Mouse (Mus musculus) midbrain, embryonic 11.5 days (tissue): Measurements from ENCODE around the gene Chrna5. TPM values are rescaled to one million over a fixed set of nuclear protein-coding genes. Genes with fewer than 3 reads are reported as not detected.
A peak's percentile ranks its signal among the peaks of the same experiment; 100 is the strongest.

Experiments
- ATAC-seq: fragments of 200-750 bp; cut with Nextera tagmentation; 2 replicates; pipeline ENCODE4 v1.8.0; 2017; ENCODE audit warnings: moderate TSS enrichment, moderate library complexity; ENCODE audit not compliant: low FRiP score
- DNase-seq: peaks from one replicate; pipeline ENCODE4 v3.0.0; 2015; ENCODE audit warnings: low spot score; ENCODE audit errors: missing footprints
- H3K27ac ChIP-seq: fragments of 300-500 bp; sonication (generic); 2 replicates; pipeline ENCODE4 v1.5.1; 2014; ENCODE audit warnings: low read depth, low read length
- H3K27me3 ChIP-seq: fragments of 300-500 bp; sonication (generic); 2 replicates; pipeline ENCODE4 v1.6.1; 2014; ENCODE audit warnings: mild to moderate bottlenecking, low read length, moderate library complexity, mixed read lengths; ENCODE audit not compliant: control insufficient read depth, insufficient read depth
- H3K36me3 ChIP-seq: fragments of 300-500 bp; sonication (generic); 2 replicates; pipeline ENCODE4 v1.6.1; 2014; ENCODE audit warnings: mild to moderate bottlenecking, low read length, moderate library complexity, mixed read lengths; ENCODE audit not compliant: control insufficient read depth, insufficient read depth
- H3K4me1 ChIP-seq: fragments of 300-500 bp; sonication (generic); 2 replicates; pipeline ENCODE4 v1.6.1; 2014; ENCODE audit warnings: low read length; ENCODE audit not compliant: control insufficient read depth, insufficient read depth
- H3K4me2 ChIP-seq: fragments of 300-500 bp; sonication (generic); 2 replicates; pipeline ENCODE4 v1.6.1; 2014; ENCODE audit warnings: mild to moderate bottlenecking, moderate library complexity
- H3K4me3 ChIP-seq: fragments of 300-500 bp; sonication (generic); 2 replicates; pipeline ENCODE4 v1.5.1; 2014; ENCODE audit warnings: low read depth, low read length
- H3K9ac ChIP-seq: fragments of 300-500 bp; sonication (generic); 2 replicates; pipeline ENCODE4 v1.6.1; 2014; ENCODE audit warnings: low read length
- H3K9me3 ChIP-seq: fragments of 300-500 bp; sonication (generic); 2 replicates; pipeline ENCODE4 v1.6.1; 2016; ENCODE audit warnings: low read length; ENCODE audit not compliant: control insufficient read depth
- WGBS: fragments of 180-500 bp; shearing (Covaris S2); extraction: QIAGEN DNeasy Blood & Tissue Kit; methylation state at CpG from one replicate; pipeline ENCODE4 v1.1.7; 2014; 5-methylcytosine and 5-hydroxymethylcytosine counted together
- polyA plus RNA-seq: library from polyadenylated mRNA; unstranded; fragments of >200 nt; fragmentation: Nextera tagmentation; extraction: Ambion mirVana; gene quantifications from 2 replicates; pipeline ENCODE4 v1.2.1, GENCODE M21; 2014

Gene Chrna5
- polyA plus RNA-seq, 1 experiment from 2014 or later, result 6.5 TPM

DNA sequence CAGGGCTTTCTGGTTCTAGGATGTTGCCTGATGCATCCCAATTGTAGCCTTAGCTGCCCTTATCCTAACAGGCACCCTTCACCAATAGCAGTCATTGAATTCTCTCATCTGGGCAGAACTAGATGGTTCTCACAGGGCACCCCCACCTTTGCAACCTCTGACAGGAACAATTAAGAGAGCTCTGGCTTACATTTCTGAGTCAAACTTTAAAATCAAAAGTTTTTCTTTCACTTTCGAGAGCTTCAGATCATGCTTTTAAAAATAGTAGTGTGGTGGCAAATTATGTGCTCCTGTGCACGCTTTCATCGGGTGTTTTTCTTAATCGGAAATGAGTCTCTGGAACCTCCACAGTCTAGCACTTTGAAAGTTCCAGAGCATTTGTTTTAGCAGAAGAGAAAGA lies 19.6 kb upstream of the Chrna5 start:
- H3K9me3 ChIP-seq, result no peaks in the 10 kb centered on the region
- H3K27me3 ChIP-seq, result no peaks in the 10 kb centered on the region
- no peak overlapping the region for H3K9ac ChIP-seq
- H3K27ac ChIP-seq, result no peak overlapping the region
- WGBS, result 95% methylated on average over 4 of the region's 4 CpGs
- H3K36me3 ChIP-seq, result peaks cover 18% of the 10 kb centered on the region
- H3K4me2 ChIP-seq, result no peak overlapping the region
- H3K4me3 ChIP-seq, result no peak overlapping the region
- no peaks in the 10 kb centered on the region for H3K4me1 ChIP-seq
- DNase-seq (no peak), ATAC-seq (no peak)

GRCm38 (mm10) chr9:54963669-54964068 lies 17.0 kb upstream of the Chrna5 start:
- H3K27me3 ChIP-seq, result no peaks in the 10 kb centered on the region
- peaks cover 8% of the 10 kb centered on the region; the same call in 1 of the 2 replicates for H3K36me3 ChIP-seq
- DNase-seq, result no peak
- no peak overlapping the region for H3K4me3 ChIP-seq
- ATAC-seq, result no peak
- no peaks in the 10 kb centered on the region for H3K4me1 ChIP-seq
- no peak overlapping the region for H3K9ac ChIP-seq
- H3K4me2 ChIP-seq, result no peak overlapping the region
- H3K27ac ChIP-seq, result no peak overlapping the region
- H3K9me3 ChIP-seq, result no peaks in the 10 kb centered on the region

GRCm38 (mm10) chr9:54969972-54970637 lies 10.6 kb upstream of the Chrna5 start:
- Histone ChIP-seq H3K27ac (no peak overlapping the region), H3K36me3 (no peaks in the 10 kb centered on the region), H3K4me2 (no peak overlapping the region), H3K27me3 (no peaks in the 10 kb centered on the region), H3K4me3 (no peak overlapping the region), H3K4me1 (peaks cover 4% of the 10 kb centered on the region; the same call in 1 of the 2 replicates), H3K9ac (no peak overlapping the region), H3K9me3 (no peaks in the 10 kb centered on the region)
- ATAC-seq, result no peak
- DNase-seq, result no peak
- WGBS, result 74% methylated on average over 8 of the region's 8 CpGs

GRCm38 (mm10) chr9:54981291-54982191 lies 861 bp downstream of the Chrna5 start:
- Histone ChIP-seq H3K27me3 (peaks cover 13% of the 10 kb centered on the region), H3K9ac (peak overlapping the region; percentile 58), H3K4me1 (peaks cover 10% of the 10 kb centered on the region; the same call in 1 of the 2 replicates), H3K4me2 (peak overlapping the region; percentile 89), H3K9me3 (no peaks in the 10 kb centered on the region), H3K27ac (peak overlapping the region; percentile 20; the same call in 1 of the 2 replicates), H3K36me3 (no peaks in the 10 kb centered on the region), H3K4me3 (peak overlapping the region; percentile 59)
- peak; percentile 92 for ATAC-seq
- peak; percentile 99 for DNase-seq
- WGBS, result under 1% methylated on average over 79 of the region's 85 CpGs

DNA sequence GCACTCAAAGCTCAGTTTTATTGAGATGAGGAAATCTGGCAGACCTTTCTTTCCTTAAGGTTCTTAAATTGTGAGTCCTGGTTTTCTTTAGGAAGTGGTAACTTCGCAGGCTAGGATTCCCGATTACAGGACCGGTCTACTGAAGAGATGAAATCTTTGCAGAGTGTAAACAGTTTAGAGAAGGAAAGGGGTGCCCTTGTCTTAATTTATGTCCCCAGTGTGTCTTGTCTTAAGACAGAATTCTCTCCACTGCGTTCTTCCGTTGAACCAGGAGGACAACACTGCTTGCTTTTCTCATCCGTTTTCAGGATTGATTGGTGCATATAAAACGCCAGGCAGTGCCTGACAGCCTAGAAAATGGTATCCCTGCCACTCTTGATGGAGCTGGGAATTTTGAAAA lies 1.7 kb downstream of the Chrna5 start:
- Histone ChIP-seq H3K27me3 (peaks cover 13% of the 10 kb centered on the region), H3K4me1 (peaks cover 10% of the 10 kb centered on the region; the same call in 1 of the 2 replicates), H3K27ac (no peak overlapping the region), H3K4me2 (peak overlapping the region; percentile 89), H3K9me3 (no peaks in the 10 kb centered on the region), H3K4me3 (peak overlapping the region; percentile 59; the same call in 1 of the 2 replicates), H3K36me3 (no peaks in the 10 kb centered on the region), H3K9ac (no peak overlapping the region)
- WGBS, result 7% methylated on average over 7 of the region's 7 CpGs
- ATAC-seq (no peak), DNase-seq (peak; percentile 91)

DNA sequence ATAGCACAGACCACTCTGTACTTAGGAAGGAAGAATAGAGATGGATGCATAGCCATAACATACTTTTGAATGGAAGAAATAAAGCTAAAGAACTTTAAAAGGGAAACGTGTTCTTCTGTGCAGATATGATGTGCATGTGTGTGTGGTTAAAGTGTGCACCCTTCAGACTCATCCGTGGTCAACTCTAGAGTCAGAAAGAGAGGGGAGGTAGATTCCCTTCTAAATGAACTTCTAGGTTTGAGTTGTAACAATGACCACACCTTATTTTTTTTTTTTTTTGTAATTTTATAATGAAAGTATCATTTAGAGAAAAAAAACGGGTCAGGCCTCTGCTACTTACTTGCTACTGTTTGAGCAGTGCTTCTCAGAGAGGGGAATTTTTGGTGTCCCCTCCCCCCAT lies 9.7 kb downstream of the Chrna5 start:
- H3K4me2 ChIP-seq, result no peak overlapping the region
- 85% methylated on average over 3 of the region's 3 CpGs for WGBS
- ATAC-seq, result no peak
- no peaks in the 10 kb centered on the region for H3K9me3 ChIP-seq
- no peaks in the 10 kb centered on the region for H3K27me3 ChIP-seq
- no peak overlapping the region for H3K27ac ChIP-seq
- DNase-seq, result no peak
- no peak overlapping the region for H3K4me3 ChIP-seq
- H3K4me1 ChIP-seq, result no peaks in the 10 kb centered on the region
- no peaks in the 10 kb centered on the region for H3K36me3 ChIP-seq
- H3K9ac ChIP-seq, result no peak overlapping the region

GRCm38 (mm10) chr9:54994381-54994780 lies 13.7 kb downstream of the Chrna5 start:
- no peak overlapping the region for H3K9ac ChIP-seq
- no peaks in the 10 kb centered on the region for H3K27me3 ChIP-seq
- DNase-seq (no peak), ATAC-seq (no peak)
- no peak overlapping the region for H3K27ac ChIP-seq
- H3K4me1 ChIP-seq, result no peaks in the 10 kb centered on the region
- WGBS, result 36% methylated on average over 3 of the region's 3 CpGs
- H3K4me2 ChIP-seq, result no peak overlapping the region
- H3K4me3 ChIP-seq, result no peak overlapping the region
- no peaks in the 10 kb centered on the region for H3K36me3 ChIP-seq
- no peaks in the 10 kb centered on the region for H3K9me3 ChIP-seq

- Histone ChIP-seq H3K27me3 (no peaks in the 10 kb centered on the region), H3K4me2 (no peak overlapping the region), H3K4me3 (no peak overlapping the region), H3K9ac (no peak overlapping the region), H3K36me3 (no peaks in the 10 kb centered on the region), H3K27ac (no peak overlapping the region), H3K4me1 (no peaks in the 10 kb centered on the region), H3K9me3 (no peaks in the 10 kb centered on the region)
- ATAC-seq (no peak), DNase-seq (peak; percentile 17)
- WGBS, result 86% methylated on average over 3 of the region's 3 CpGs
These were observed 15.0 kb downstream of the Chrna5 start for GRCm38 (mm10) chr9:54995645-54996044.

- Histone ChIP-seq H3K4me1 (no peaks in the 10 kb centered on the region), H3K9ac (no peak overlapping the region), H3K4me2 (no peak overlapping the region), H3K36me3 (no peaks in the 10 kb centered on the region), H3K9me3 (no peaks in the 10 kb centered on the region), H3K27ac (no peak overlapping the region), H3K4me3 (no peak overlapping the region), H3K27me3 (no peaks in the 10 kb centered on the region)
- DNase-seq (no peak), ATAC-seq (no peak)
- 78% methylated on average over 4 of the region's 4 CpGs for WGBS
These were observed 22.9 kb downstream of the Chrna5 start for GRCm38 (mm10) chr9:55003609-55004008.
